Mouse (Mus musculus): ENCODE results near the gene Mtor.

Mtor gene

GRCm38 (mm10) chr4:148531341-148531740 lies 82.9 kb downstream of the Mtor start:
- no peak for DNase-seq (ENCODE audit: low read depth, low spot score)

DNA sequence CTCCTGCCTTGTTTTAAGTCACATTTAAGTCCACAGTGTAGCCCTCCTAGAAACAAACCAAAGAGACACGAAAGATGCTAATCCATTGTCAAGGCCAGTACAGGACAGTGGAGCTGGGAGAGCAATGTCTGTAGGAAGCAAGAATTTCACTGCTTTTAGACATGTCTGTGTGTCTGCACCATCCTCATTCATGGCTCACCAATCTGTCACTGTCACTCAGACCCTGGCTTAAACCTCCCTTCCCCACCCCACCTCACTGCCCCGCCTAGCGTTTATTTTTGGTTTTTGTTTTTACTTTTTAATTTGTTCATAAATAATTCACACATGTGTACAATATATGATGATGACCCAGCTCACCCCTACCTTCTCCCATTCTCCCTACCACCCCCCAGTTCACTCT lies 84.1 kb downstream of the Mtor start:
- DNase-seq (ENCODE audit: low read depth, low spot score) = no peak

GRCm38 (mm10) chr4:148533613-148534328 lies 85.4 kb downstream of the Mtor start:
- DNase-seq (ENCODE audit: low read depth, low spot score) = no peak

DNA sequence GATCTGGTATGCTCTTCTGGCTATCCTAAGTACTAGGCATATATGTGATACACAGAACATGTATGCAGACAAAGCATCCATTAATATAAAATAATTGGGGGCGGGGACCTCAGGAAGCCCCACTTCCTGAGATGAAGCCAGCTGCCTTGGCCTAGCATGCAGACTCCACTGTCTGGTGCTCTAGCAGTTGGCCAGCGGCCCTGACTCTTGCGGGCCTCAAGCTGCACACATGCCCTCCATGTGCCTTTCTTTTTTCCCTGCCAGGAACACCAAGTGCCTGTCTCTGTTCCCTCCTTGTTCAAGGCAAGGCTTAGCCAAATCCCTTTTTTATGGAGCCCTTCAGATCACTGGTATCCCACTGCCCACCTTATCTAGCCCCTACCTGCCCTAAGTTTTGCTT lies 87.5 kb downstream of the Mtor start:
- DNase-seq (ENCODE audit: low read depth, low spot score) = no peak

GRCm38 (mm10) chr4:148549106-148549505 lies 100.7 kb downstream of the Mtor start:
- no peak for DNase-seq (ENCODE audit: low read depth, low spot score)

- no peak for DNase-seq (ENCODE audit: low read depth, low spot score)
These were observed 109.4 kb downstream of the Mtor start for GRCm38 (mm10) chr4:148557766-148558165.

DNA sequence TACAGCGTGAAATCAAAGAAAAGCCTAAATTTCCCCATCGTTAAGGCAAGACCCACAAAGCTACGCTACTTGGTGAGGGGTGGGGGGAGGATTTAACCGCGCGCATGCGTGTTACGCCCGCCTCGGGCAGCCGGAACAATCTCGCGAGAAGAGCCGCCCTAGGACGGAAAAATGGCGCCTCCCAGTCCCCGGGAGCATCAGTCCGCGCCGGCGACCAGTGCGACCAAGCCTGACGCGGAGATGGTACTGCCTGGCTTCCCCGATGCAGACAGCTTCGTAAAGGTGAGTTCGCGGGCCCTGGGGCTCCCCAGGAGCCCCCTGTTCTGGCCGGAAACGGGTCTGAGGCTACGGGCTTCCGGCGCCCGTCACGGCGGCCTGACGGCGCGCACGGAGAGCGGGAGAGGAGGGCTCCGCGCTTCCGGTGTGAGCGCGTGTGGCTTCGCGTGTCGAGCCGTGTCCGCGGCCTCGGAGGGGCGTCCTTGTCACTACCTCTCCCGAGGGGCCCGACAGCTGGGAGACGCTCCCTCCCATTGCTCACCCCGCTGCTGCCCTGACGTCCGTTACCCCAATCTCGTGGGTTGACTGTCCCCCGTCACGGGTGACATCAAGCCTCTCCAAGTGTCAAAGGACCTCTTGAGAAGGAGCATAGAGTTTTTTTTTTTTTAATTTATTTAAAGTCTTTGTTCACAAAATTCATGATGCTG lies 110.0 kb downstream of the Mtor start, which contains the start of gene Exosc10:
Gene Exosc10 (plus strand): TSS at position 133 of the 704 bp plus-strand sequence.
- peak; percentile 89 for DNase-seq (ENCODE audit: low read depth, low spot score)

DNA sequence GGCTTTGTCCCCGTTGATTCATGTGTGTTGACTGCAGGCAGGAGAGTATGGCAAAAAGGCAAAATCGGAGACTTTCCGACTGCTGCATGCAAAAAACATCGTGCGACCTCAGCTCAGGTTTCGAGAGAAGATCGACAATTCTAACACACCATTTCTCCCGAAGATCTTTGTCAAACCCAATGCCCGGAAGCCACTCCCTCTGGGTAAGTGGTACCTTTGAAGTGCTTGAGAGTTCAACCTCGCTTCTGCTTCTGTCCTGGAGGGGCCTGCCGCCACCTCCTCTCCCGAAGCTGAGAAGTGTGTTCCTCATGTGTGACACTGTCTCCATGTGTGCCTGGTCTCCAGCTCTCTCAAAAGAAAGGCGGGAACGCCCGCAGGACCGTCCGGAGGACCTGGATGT lies 114.3 kb downstream of the Mtor start:
- no peak for DNase-seq (ENCODE audit: low read depth, low spot score)

DNA sequence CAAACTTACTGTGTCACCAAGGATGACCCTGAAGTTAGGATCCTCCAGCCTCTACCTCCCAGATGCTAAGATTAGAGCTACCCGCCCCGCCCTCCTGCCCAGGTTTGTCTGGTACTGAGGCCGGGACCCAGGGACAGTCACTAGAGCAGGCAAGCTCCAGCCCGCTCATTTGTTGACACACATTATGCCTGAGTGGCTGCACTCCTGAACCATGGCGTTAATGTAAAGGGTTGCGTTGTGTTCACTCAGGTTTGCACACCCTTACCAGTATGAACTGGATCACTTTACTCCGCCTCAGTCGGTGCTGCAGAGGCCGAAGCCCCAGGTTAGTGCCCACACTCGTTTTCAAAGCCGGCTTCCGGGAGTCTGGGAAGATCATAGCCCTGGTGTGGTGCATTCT lies 115.2 kb downstream of the Mtor start:
- DNase-seq (ENCODE audit: low read depth, low spot score) = no peak

DNA sequence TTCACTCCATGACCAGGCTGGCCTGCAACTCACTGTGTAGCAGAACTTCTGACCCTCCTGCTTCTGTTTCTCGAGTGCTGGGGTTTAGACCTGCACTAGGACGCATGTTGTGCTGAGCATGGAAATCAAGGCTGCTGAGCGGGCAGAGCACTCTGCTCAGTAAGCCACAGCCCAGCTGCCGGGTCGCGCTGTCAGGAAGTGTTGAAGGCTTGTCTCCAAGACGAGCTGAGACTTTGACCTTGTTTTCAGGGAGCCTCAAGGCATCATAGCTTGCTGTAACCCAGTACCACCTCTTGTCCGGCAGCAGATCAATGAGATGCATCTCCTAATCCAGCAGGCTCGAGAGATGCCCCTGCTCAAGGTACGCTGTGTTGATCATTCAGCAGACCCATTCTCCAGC lies 121.7 kb downstream of the Mtor start:
- DNase-seq (ENCODE audit: low read depth, low spot score) = no peak

DNA sequence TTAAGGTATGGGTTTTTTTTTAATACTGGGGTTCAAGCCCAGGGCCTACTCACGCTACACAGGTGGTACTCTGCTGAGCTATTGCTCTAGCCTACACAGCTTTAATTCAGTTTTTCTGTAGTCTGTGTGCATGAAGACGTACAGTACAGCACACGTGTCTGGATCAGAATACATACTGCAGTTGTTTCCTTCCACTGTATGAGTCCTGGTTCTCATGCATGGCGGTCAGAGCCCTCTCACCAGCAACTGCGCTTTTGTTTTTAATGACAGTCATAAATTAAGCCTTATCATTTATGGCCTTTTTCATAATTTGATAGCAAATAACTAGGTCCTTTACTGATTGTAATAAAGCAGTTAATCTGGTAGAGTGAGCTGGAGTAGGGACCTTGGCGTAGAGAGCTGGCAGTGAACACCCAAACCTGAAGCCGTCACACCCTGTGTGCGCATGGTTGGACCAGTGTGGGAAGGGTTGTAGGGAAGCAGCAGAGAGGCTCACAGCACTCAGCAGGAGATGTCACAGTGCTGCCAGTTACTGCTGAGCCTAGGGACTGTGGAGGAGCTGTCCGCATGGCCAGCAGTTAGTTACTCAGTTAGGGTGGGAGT lies 122.4 kb downstream of the Mtor start:
- no peak for DNase-seq (ENCODE audit: low read depth, low spot score)

GRCm38 (mm10) chr4:148573222-148573621 lies 124.8 kb downstream of the Mtor start:
- no peak for DNase-seq (ENCODE audit: low read depth, low spot score)

DNA sequence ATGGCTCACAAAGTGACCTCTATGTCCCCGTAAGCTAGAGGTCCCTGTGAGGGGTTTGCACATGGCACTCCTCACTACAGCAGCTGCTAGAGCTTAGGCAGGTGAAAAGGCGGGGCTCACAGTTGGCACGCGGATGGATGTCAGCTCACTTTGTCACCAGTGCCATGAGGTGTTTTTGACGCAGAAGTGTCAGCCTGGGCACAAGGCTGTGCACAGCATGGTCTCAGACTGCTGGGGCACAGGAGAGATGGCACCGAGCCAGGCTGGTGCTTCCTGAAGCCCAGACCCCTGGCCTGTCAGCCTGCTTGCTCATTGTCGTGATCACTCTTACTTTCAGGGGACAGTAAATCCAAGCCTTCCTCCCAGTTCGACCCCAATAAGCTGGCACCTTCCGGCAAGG lies 132.4 kb downstream of the Mtor start:
- DNase-seq (ENCODE audit: low read depth, low spot score) = no peak

GRCm38 (mm10) chr4:148581422-148581821 lies 133.0 kb downstream of the Mtor start:
- DNase-seq (ENCODE audit: low read depth, low spot score) = no peak

- no peak for DNase-seq (ENCODE audit: low read depth, low spot score)
These were observed 134.8 kb downstream of the Mtor start for GRCm38 (mm10) chr4:148583257-148583656.

DNA sequence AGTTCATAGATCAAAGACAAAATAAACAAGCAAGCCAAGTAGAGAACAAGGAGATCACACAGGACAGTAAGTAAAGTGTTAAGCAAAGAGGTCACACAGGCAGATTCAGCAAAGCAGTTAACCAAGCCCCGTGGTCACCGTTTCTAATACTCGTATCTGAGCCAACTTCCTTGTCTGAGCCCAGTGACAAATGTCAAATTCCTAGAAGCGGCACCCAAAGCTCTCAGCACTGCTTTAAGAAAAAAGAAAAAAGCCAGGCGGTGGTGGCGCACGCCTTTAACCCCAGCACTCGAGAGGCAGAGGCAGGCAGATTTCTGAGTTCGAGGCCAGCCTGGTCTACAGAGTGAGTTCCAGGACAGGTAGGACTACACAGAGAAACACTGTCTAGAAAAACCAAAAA lies 138.2 kb downstream of the Mtor start:
- no peak for DNase-seq (ENCODE audit: low read depth, low spot score)

- DNase-seq (ENCODE audit: low read depth, low spot score) = no peak
These were observed 140.4 kb downstream of the Mtor start for GRCm38 (mm10) chr4:148588793-148589192.

GRCm38 (mm10) chr4:148589565-148589964 lies 141.2 kb downstream of the Mtor start:
- DNase-seq (ENCODE audit: low read depth, low spot score) = no peak

DNA sequence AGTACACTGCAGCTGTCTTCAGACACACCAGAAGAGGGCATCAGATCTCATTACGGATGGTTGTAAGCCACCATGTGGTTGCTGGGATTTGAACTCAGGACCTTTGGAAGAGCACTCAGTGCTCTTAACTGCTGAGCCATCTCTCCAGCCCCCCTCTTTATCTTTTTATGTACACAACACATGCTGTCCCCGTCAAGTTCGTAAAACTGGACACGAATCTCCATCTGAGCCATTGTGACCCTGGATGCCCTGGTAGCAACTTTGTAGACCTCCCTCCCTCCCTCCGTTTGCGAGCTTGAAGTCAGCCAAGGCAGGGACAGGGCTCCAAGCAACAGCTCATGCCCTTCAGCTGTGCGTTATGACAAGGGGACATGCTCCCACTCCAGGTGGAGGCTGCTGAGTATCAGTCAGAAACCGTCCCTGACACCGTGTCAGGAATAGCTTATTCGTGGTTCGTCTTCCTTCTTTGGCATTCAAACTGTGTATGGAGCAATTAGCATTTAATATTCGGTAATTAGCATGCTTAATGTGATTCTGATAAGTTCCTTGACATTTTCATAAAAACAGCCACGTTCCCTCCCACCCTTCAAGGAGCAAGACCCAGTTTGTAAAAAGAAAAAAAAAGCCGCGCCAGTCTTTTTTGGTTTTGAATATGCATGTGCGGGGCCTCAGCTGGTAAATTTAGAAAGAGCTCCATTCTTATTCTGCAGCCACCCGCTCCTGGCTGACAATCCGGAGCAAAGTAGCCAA lies 142.2 kb downstream of the Mtor start:
- peak; percentile 39 for DNase-seq (ENCODE audit: low read depth, low spot score)

- peak; percentile 97 for DNase-seq (ENCODE audit: low read depth, low spot score)
These were observed 142.8 kb downstream of the Mtor start, which contains the start of gene Srm for GRCm38 (mm10) chr4:148591171-148591630. Srm (plus strand) TSS chr4:148591503.

DNA sequence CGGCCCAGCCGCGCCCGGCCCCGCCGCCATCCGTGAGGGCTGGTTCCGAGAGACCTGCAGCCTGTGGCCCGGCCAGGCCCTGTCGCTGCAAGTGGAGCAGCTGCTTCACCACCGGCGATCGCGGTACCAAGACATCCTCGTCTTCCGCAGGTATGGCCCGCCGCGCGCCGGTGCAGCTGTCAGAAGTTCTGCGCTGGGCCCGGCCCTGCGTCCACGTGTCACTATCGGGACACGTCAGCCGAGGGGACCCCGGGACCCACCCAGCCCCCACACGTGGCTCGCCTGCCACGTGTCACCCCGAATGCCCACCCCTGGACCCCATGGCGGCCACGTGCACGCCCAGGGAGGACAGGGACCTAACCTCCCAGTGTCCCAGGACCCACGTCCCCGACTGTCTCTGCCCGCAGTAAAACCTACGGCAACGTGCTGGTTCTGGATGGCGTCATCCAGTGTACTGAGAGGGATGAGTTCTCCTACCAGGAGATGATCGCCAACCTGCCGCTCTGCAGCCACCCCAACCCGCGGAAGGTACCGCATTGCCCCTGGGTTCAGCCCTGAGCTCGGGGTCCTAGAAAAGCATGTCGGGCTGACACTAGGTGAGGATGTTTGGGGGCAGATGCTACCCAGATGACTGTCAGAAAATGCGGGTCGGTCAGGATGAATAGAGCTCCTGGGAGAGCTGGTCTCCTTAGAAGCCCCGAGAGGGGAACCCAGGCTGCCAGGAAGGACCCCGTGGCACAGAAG lies 143.4 kb downstream of the Mtor start:
- DNase-seq (ENCODE audit: low read depth, low spot score) = peak; percentile 50

Data from mesoderm, embryonic 11.5 days (tissue).